In genomic region chr5:76657245-76658083, GRCm38 (mm10) we compare ENCODE assay signal across 8 mouse cellular contexts. TPM values are rescaled to one million over a fixed set of nuclear protein-coding genes. Genes with fewer than 3 reads are reported as not detected.
DNase-seq lines count a peak whose midpoint lies in the region; ATAC-seq lines count a peak whose summit lies in the region.

No protein-coding gene starts in this region.

- H3K4me1 ChIP-seq in kidney, embryonic 14.5 days (ENCODE audit: control insufficient read depth, insufficient read depth, low read length): 0 out of 2 replicates have a peak, but pooled peaks cover 7% of the 10 kb centered on the region
- H3K4me1 ChIP-seq in midbrain, embryonic 16.5 days (ENCODE audit: control insufficient read depth, insufficient read depth, low read length): peaks cover 27% of the 10 kb centered on the region

- ATAC-seq in kidney, embryonic 14.5 days (ENCODE audit: low FRiP score, low TSS enrichment): peak; percentile 91
- ATAC-seq in midbrain, embryonic 16.5 days: peak; percentile 94

- WGBS in kidney, embryonic 14.5 days: under 1% methylated on average over 65 of the region's 80 CpGs
- WGBS in midbrain, embryonic 16.5 days: under 1% methylated on average over 76 of the region's 80 CpGs

- peak overlapping the region; percentile 93 for H3K4me2 ChIP-seq in kidney, embryonic 14.5 days (replicated peaks; ENCODE audit: low read depth, low read length)
- peak overlapping the region; percentile 81 for H3K4me2 ChIP-seq in midbrain, embryonic 16.5 days (ENCODE audit: low read length)

- H3K36me3 ChIP-seq in kidney, embryonic 14.5 days (ENCODE audit: control insufficient read depth, insufficient read depth, low read length): no peaks in the 10 kb centered on the region
- no peaks in the 10 kb centered on the region for H3K36me3 ChIP-seq in midbrain, embryonic 16.5 days (ENCODE audit: control insufficient read depth, insufficient read depth, low read length)

- H3K9me3 ChIP-seq in kidney, embryonic 14.5 days (ENCODE audit: control insufficient read depth, low read length): no peaks in the 10 kb centered on the region
- H3K9me3 ChIP-seq in midbrain, embryonic 16.5 days (replicated peaks; ENCODE audit: control insufficient read depth, low read length, poor library complexity, severe bottlenecking): no peaks in the 10 kb centered on the region

- peak; percentile 24 for DNase-seq in thymus, postnatal 14 days
- no peak for DNase-seq in thymus, postnatal 36 days
- DNase-seq in embryo, embryonic 10 days (ENCODE audit: low spot score): peak; percentile 84
- DNase-seq in gastrocnemius, postnatal 10 days: peak; percentile 67
- peak; percentile 79 for DNase-seq in liver
- DNase-seq in spleen, postnatal 4 days (ENCODE audit: low spot score in 2 of 2): peak; percentile 66 to 85

- H3K27ac ChIP-seq in kidney, embryonic 14.5 days (ENCODE audit: low read depth, low read length): peak overlapping the region; percentile 88
- H3K27ac ChIP-seq in midbrain, embryonic 16.5 days (ENCODE audit: low read length): peak overlapping the region; percentile 99

- H3K27me3 ChIP-seq in kidney, embryonic 14.5 days (ENCODE audit: control insufficient read depth, insufficient read depth, low read length): no peaks in the 10 kb centered on the region
- no peaks in the 10 kb centered on the region for H3K27me3 ChIP-seq in midbrain, embryonic 16.5 days (ENCODE audit: control insufficient read depth, insufficient read depth, low read depth, low read length)

- peak overlapping the region; percentile 84 for H3K4me3 ChIP-seq in kidney, embryonic 14.5 days (ENCODE audit: low read length)
- peak overlapping the region; percentile 95 for H3K4me3 ChIP-seq in midbrain, embryonic 16.5 days (ENCODE audit: low read depth, low read length)

- peak overlapping the region; percentile 92 for H3K9ac ChIP-seq in kidney, embryonic 14.5 days (ENCODE audit: low read depth, low read length)
- peak overlapping the region; percentile 100 for H3K9ac ChIP-seq in midbrain, embryonic 16.5 days (ENCODE audit: low read depth, low read length)

RNA-seq across cellular contexts. Expression of gene C530008M17Rik, which starts 1.2 kb away (rescaled TPM):
- total RNA-seq in gastrocnemius, postnatal 10 days (2021): 10 to 100 TPM in 1 of 2 experiments, 1 to 10 TPM in 1; 9.1 to 10.7 TPM
- polyA plus RNA-seq in kidney, embryonic 14.5 days (2014; fragmentation: Nextera tagmentation; extraction: Ambion mirVana): 14.9 and 21.2 TPM in 2 replicates
- polyA plus RNA-seq in midbrain, embryonic 16.5 days (2015; fragmentation: Nextera tagmentation; extraction: Ambion mirVana): 58.3 and 74.4 TPM in 2 replicates

Comparison
In these comparisons a context has a peak if more than half of its experiments do, and no peak if none do; other contexts are left out.
1. DNase-seq: peak in thymus, postnatal 14 days (single experiment), embryo, embryonic 10 days (single experiment), gastrocnemius, postnatal 10 days (single experiment), liver (single experiment) and spleen, postnatal 4 days (2 of 2); none in thymus, postnatal 36 days (0 of 2).